ENCODE assay signal across 28 mouse cellular contexts in genomic region chr11:112902618-112903017, GRCm38 (mm10).
DNase-seq lines count a peak whose midpoint lies in the region; ATAC-seq and TF ChIP-seq lines count a peak whose summit lies in the region.
"Had no signal": no experiment of that assay in that cellular context is flagged by ENCODE, and none has a peak within 500 bp of the region (broad histone marks: within the 10 kb centered on the region; RNA-seq: fewer than 3 reads in every experiment).

No protein-coding gene starts in this region.

- ATAC-seq in intestine, embryonic 15.5 days: peak; percentile 43; the same call in 1 of the 2 replicates
- no peak for ATAC-seq in intestine, postnatal 0 days
- ATAC-seq: activated CD4-positive, CD25-positive, alpha-beta regulatory T cell, adult 4 months; CD4-positive, CD25-positive, alpha-beta regulatory T cell, adult 4 months; forebrain, embryonic 14.5 days; forebrain, embryonic 16.5 days had no signal

- no peak for TF ChIP-seq CTCF in intestine, postnatal 0 days (IDR thresholded peaks at IDR 0.05; ENCODE audit: low read depth)

- DNase-seq in MN1 (ENCODE audit: low spot score): peak; percentile 25
- DNase-seq in brain, adult 2 months (ENCODE audit: low read depth, low spot score): peak; percentile 7
- DNase-seq in large intestine, adult 2 months (ENCODE audit: low read depth, low spot score): peak; percentile 76
- DNase-seq in thymus, postnatal 36 days: no peak
- no peak for DNase-seq in gastrocnemius, postnatal 36 days
- no peak for DNase-seq in kidney, postnatal 4 days
- DNase-seq: adrenal gland, adult 8-10 months; adrenal gland, postnatal 14 days; adrenal gland, postnatal 36 days; B cell, adult 2 months; cerebellum, adult 11-12 months; cerebellum, adult 2 months; cerebellum, adult 9-10 months; cerebellum, postnatal 10 days; cerebellum, postnatal 25 days had no signal

- H3K36me3 ChIP-seq in intestine, embryonic 15.5 days: no peaks in the 10 kb centered on the region
- no peaks in the 10 kb centered on the region for H3K36me3 ChIP-seq in intestine, postnatal 0 days (ENCODE audit: control insufficient read depth, insufficient read depth)
- H3K36me3 ChIP-seq: embryonic facial prominence, embryonic 13.5 days; embryonic facial prominence, embryonic 15.5 days; forebrain, embryonic 10.5 days; forebrain, embryonic 12.5 days; G1E had no signal

- H3K27ac ChIP-seq in intestine, embryonic 15.5 days: no peak overlapping the region
- no peak overlapping the region for H3K27ac ChIP-seq in intestine, postnatal 0 days (ENCODE audit: low read depth, low read length)
- H3K27ac ChIP-seq: embryonic facial prominence, embryonic 13.5 days; embryonic facial prominence, embryonic 15.5 days; forebrain, embryonic 10.5 days; forebrain, embryonic 12.5 days had no signal

- H3K4me2 ChIP-seq in intestine, embryonic 15.5 days (replicated peaks): no peak overlapping the region
- H3K4me2 ChIP-seq in intestine, postnatal 0 days (replicated peaks; ENCODE audit: low read depth): no peak overlapping the region
- H3K4me2 ChIP-seq: embryonic facial prominence, embryonic 13.5 days; embryonic facial prominence, embryonic 15.5 days; forebrain, embryonic 12.5 days had no signal

- no peaks in the 10 kb centered on the region for H3K27me3 ChIP-seq in intestine, embryonic 15.5 days (replicated peaks)
- no peaks in the 10 kb centered on the region for H3K27me3 ChIP-seq in intestine, postnatal 0 days (replicated peaks; ENCODE audit: control insufficient read depth, insufficient read depth, low read length)
- H3K27me3 ChIP-seq: CH12.LX; embryonic facial prominence, embryonic 13.5 days; embryonic facial prominence, embryonic 15.5 days; forebrain, embryonic 12.5 days had no signal

- H3K4me3 ChIP-seq in intestine, embryonic 15.5 days (replicated peaks): no peak overlapping the region
- H3K4me3 ChIP-seq in intestine, postnatal 0 days (ENCODE audit: low read depth, low read length): no peak overlapping the region
- H3K4me3 ChIP-seq: embryonic facial prominence, embryonic 13.5 days; embryonic facial prominence, embryonic 15.5 days; erythroblast, embryonic 14.5 days; forebrain, embryonic 10.5 days; forebrain, embryonic 12.5 days had no signal

- H3K4me1 ChIP-seq in intestine, embryonic 15.5 days (replicated peaks): no peaks in the 10 kb centered on the region
- H3K4me1 ChIP-seq in intestine, postnatal 0 days (replicated peaks; ENCODE audit: control insufficient read depth, insufficient read depth, low read length): no peaks in the 10 kb centered on the region
- H3K4me1 ChIP-seq: embryonic facial prominence, embryonic 13.5 days; embryonic facial prominence, embryonic 15.5 days; forebrain, embryonic 10.5 days; forebrain, embryonic 12.5 days had no signal

- 60% methylated on average over 3 of the region's 3 CpGs for WGBS in intestine, embryonic 15.5 days
- WGBS in intestine, postnatal 0 days: 34% methylated on average over 3 of the region's 3 CpGs
- 24% methylated on average over 3 of the region's 3 CpGs for whole genome bisulfite sequencing in large intestine, adult 2 months

- no peaks in the 10 kb centered on the region for H3K9me3 ChIP-seq in intestine, embryonic 15.5 days
- no peaks in the 10 kb centered on the region for H3K9me3 ChIP-seq in intestine, postnatal 0 days (ENCODE audit: control insufficient read depth)
- H3K9me3 ChIP-seq: embryonic facial prominence, embryonic 13.5 days; embryonic facial prominence, embryonic 15.5 days; forebrain, embryonic 10.5 days; forebrain, embryonic 12.5 days had no signal

- H3K9ac ChIP-seq in intestine, embryonic 15.5 days: no peak overlapping the region
- no peak overlapping the region for H3K9ac ChIP-seq in intestine, postnatal 0 days (ENCODE audit: low read depth, low read length)
- H3K9ac ChIP-seq: embryonic facial prominence, embryonic 13.5 days; embryonic facial prominence, embryonic 15.5 days; forebrain, embryonic 12.5 days had no signal

- intact Hi-C loops in gastrocnemius, postnatal 36 days (cut with DNase I): no loop called here

Comparison
In these comparisons a context has a peak if more than half of its experiments do, and no peak if none do; other contexts are left out.
1. DNase-seq: peak in MN1 (single experiment), brain, adult 2 months (single experiment) and large intestine, adult 2 months (single experiment); none in thymus, postnatal 36 days (0 of 2), gastrocnemius, postnatal 36 days (0 of 2) and kidney, postnatal 4 days (0 of 2).